In the genomic region with DNA sequence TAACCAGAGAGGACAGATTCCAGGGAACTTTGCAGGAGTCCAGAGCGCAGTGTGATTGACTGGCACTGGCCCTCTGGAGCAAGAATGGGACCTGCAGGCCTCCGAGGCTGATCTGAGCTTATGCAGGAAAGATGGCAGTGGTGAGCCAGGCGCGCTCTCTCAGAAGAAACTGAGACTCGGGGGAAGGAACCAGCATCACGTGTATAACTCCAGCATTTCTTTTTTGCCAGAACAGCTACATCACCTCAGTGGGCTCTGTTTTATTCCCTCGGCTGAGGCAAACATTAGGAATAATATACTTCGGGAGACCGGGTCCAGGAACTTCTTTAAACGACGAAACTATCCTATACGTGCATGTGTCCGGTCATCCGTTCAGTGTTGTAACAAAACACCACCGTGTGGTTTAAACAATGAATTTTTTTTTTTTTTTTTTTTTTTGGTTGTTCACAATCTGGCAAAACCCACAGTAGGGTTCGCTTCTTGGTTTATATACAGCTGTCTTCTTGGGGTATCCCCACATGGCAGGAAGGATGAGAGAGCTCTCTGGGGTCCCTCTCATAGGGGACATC, we compare ENCODE assay signal across 16 mouse cellular contexts. TPM values are rescaled to one million over a fixed set of nuclear protein-coding genes. Genes with fewer than 3 reads are reported as not detected.
DNase-seq lines count a peak whose midpoint lies in the region; ATAC-seq and TF ChIP-seq lines count a peak whose summit lies in the region.
"Had no signal": no experiment of that assay in that cellular context is flagged by ENCODE, and none has a peak within 500 bp of the region (broad histone marks: within the 10 kb centered on the region; RNA-seq: fewer than 3 reads in every experiment).

No protein-coding gene starts in this region.

- H3K4me2 ChIP-seq in heart, embryonic 12.5 days: peak overlapping the region; percentile 13; the same call in 1 of the 2 replicates
- H3K4me2 ChIP-seq in kidney, embryonic 15.5 days: peak overlapping the region; percentile 39
- peak overlapping the region; percentile 23; the same call in 1 of the 2 replicates for H3K4me2 ChIP-seq in CH12.LX (ENCODE audit: insufficient read depth, low read depth, poor library complexity, severe bottlenecking)
- H3K4me2 ChIP-seq: forebrain, embryonic 13.5 days; liver, embryonic 11.5 days; stomach, embryonic 15.5 days had no signal

- peaks cover 10% of the 10 kb centered on the region for H3K4me1 ChIP-seq in heart, embryonic 12.5 days (replicated peaks)
- peaks cover 27% of the 10 kb centered on the region for H3K4me1 ChIP-seq in kidney, embryonic 15.5 days
- H3K4me1 ChIP-seq in CH12.LX (ENCODE audit: control insufficient read depth in 1 of 2, insufficient read depth in 2 of 2): peaks cover 12 to 20% of the 10 kb centered on the region in 2 experiments
- H3K4me1 ChIP-seq in cortical plate, adult 2 months (ENCODE audit: control insufficient read depth, insufficient read depth, low read length): peaks cover 4% of the 10 kb centered on the region

- dilution Hi-C loops in CH12.LX (cut with MboI; ENCODE audit: extremely low pct_ligation_motif_present, extremely low pct_unique_long_range_greater_than_20kb, low sequenced_read_pairs): no loop called here

- H3K9me3 ChIP-seq in heart, embryonic 12.5 days (replicated peaks): no peaks in the 10 kb centered on the region
- H3K9me3 ChIP-seq in kidney, embryonic 15.5 days (replicated peaks): no peaks in the 10 kb centered on the region
- H3K9me3 ChIP-seq in CH12.LX (replicated peaks; ENCODE audit: low read length): no peaks in the 10 kb centered on the region
- H3K9me3 ChIP-seq: forebrain, embryonic 13.5 days; stomach, embryonic 15.5 days had no signal

- 48% methylated on average over 16 of the region's 16 CpGs for WGBS in heart, embryonic 12.5 days
- WGBS in kidney, embryonic 15.5 days: 20% methylated on average over 16 of the region's 16 CpGs

- no peak for TF ChIP-seq EP300 in CH12.LX (IDR thresholded peaks at IDR 0.05; ENCODE audit: low read length)

- no peak overlapping the region for H3K9ac ChIP-seq in heart, embryonic 12.5 days
- no peak overlapping the region for H3K9ac ChIP-seq in kidney, embryonic 15.5 days
- no peak overlapping the region for H3K9ac ChIP-seq in CH12.LX (ENCODE audit: insufficient read depth, low read depth)
- H3K9ac ChIP-seq: forebrain, embryonic 13.5 days; stomach, embryonic 15.5 days had no signal

- H3K27me3 ChIP-seq in heart, embryonic 12.5 days (replicated peaks): no peaks in the 10 kb centered on the region; the same call in 1 of the 2 replicates
- H3K27me3 ChIP-seq in kidney, embryonic 15.5 days: peaks cover 23% of the 10 kb centered on the region
- peaks cover 5% of the 10 kb centered on the region for H3K27me3 ChIP-seq in CH12.LX (replicated peaks)

- no peak for DNase-seq in heart, adult 9 months (ENCODE audit: low spot score in 2 of 2)
- no peak for DNase-seq in kidney, adult 9 months
- no peak for DNase-seq in CH12.LX (ENCODE audit: extremely low read depth)
- no peak for DNase-seq in spleen, postnatal 10 days (ENCODE audit: low spot score in 2 of 2)
- DNase-seq: adrenal gland, postnatal 36 days; cerebellum, adult 11 months; kidney, postnatal 14 days; lung, postnatal 14 days; thymus, postnatal 25 days had no signal

- ATAC-seq in heart, embryonic 12.5 days (ENCODE audit: insufficient number of reproducible peaks, low FRiP score): no peak
- no peak for ATAC-seq in kidney, embryonic 15.5 days (replicated peaks; ENCODE audit: low FRiP score)
- ATAC-seq: forebrain, embryonic 13.5 days had no signal

- no peaks in the 10 kb centered on the region for H3K36me3 ChIP-seq in heart, embryonic 12.5 days
- H3K36me3 ChIP-seq in kidney, embryonic 15.5 days: no peaks in the 10 kb centered on the region
- no peaks in the 10 kb centered on the region for H3K36me3 ChIP-seq in CH12.LX (replicated peaks in 1 of 2; ENCODE audit: control insufficient read depth in 1 of 2, insufficient read depth in 1 of 2, low read length in 1 of 2)
- H3K36me3 ChIP-seq: stomach, embryonic 15.5 days had no signal

- no peak for TF ChIP-seq POLR2A in CH12.LX (IDR thresholded peaks at IDR 0.05; ENCODE audit: low read depth, low read length)
- TF ChIP-seq POLR2A in cortical plate, adult 2 months (IDR thresholded peaks at IDR 0.05; ENCODE audit: extremely low read depth, insufficient read depth, low read length): 0 out of 2 replicates have a peak, but pooled peaks have one; percentile 6

- no peak for TF ChIP-seq RAD21 in CH12.LX (IDR thresholded peaks at IDR 0.05; ENCODE audit: low read depth, low read length)

- no peaks in the 10 kb centered on the region for H3K79me2 ChIP-seq in CH12.LX (replicated peaks; ENCODE audit: control insufficient read depth, extremely low read depth, insufficient read depth, poor library complexity, severe bottlenecking)

- in situ Hi-C loops in CH12.LX (cut with MboI; ENCODE audit: low pct_ligation_motif_present, low pct_unique_long_range_greater_than_20kb, low sequenced_read_pairs): no loop called here

- no peak overlapping the region for H3K4me3 ChIP-seq in heart, embryonic 12.5 days
- peak overlapping the region; percentile 9; the same call in 1 of the 2 replicates for H3K4me3 ChIP-seq in kidney, embryonic 15.5 days (replicated peaks)
- H3K4me3 ChIP-seq in CH12.LX (replicated peaks in 1 of 3; ENCODE audit: low read depth in 2 of 3, low read length in 2 of 3, poor library complexity in 1 of 3): no peak overlapping the region
- no peak overlapping the region for H3K4me3 ChIP-seq in cortical plate, adult 2 months (ENCODE audit: insufficient read depth, low read length)
- H3K4me3 ChIP-seq: forebrain, embryonic 13.5 days; stomach, embryonic 15.5 days had no signal

- no peak overlapping the region for H3K27ac ChIP-seq in heart, embryonic 12.5 days (ENCODE audit: poor library complexity, severe bottlenecking)
- H3K27ac ChIP-seq in kidney, embryonic 15.5 days: no peak overlapping the region
- no peak overlapping the region for H3K27ac ChIP-seq in CH12.LX (ENCODE audit: insufficient read depth, low read depth)
- H3K27ac ChIP-seq in cortical plate, adult 2 months (ENCODE audit: insufficient read depth, low read length): 0 out of 2 replicates have a peak overlapping the region, but pooled peaks have one; percentile 20
- H3K27ac ChIP-seq: forebrain, embryonic 13.5 days; stomach, embryonic 15.5 days had no signal

- no peak for TF ChIP-seq CTCF in CH12.LX (conservative IDR thresholded peaks at IDR 0.05 in 1 of 2, IDR thresholded peaks at IDR 0.05 in 1 of 2; ENCODE audit: low read depth in 2 of 2, low read length in 2 of 2)
- TF ChIP-seq CTCF in cortical plate, adult 2 months (IDR thresholded peaks at IDR 0.05; ENCODE audit: extremely low read depth, insufficient read depth, low read length): no peak

TF ChIP-seq in CH12.LX, 34 proteins besides CTCF, POLR2A, EP300 and RAD21:
- no peak for TF ChIP-seq POLR2AphosphoS2 (IDR thresholded peaks at IDR 0.05; ENCODE audit: low read depth, low read length)
- peak; percentile 93 for TF ChIP-seq ZNF384 (IDR thresholded peaks at IDR 0.05; ENCODE audit: low read depth, low read length)
- TF ChIP-seq MYC (IDR thresholded peaks at IDR 0.05; ENCODE audit: low read depth, low read length): 0 out of 2 replicates have a peak, but pooled peaks have one; percentile 19
- TF ChIP-seq KAT2A (IDR thresholded peaks at IDR 0.05; ENCODE audit: insufficient replicate concordance, low read length): no peak
- peak; percentile 41; the same call in 1 of the 2 replicates for TF ChIP-seq MAX (IDR thresholded peaks at IDR 0.05; ENCODE audit: low read length)
- no peak for TF ChIP-seq ZKSCAN1 (IDR thresholded peaks at IDR 0.05; ENCODE audit: borderline replicate concordance, low read depth, low read length)
- no peak for TF ChIP-seq SIN3A (IDR thresholded peaks at IDR 0.05; ENCODE audit: low read length)

RNA-seq across cellular contexts. Expression of gene Pop5, which starts 4.0 kb away (rescaled TPM):
- polyA plus RNA-seq in heart, embryonic 12.5 days (2016; fragmentation: Nextera tagmentation; extraction: Ambion mirVana): 63.2 and 68.6 TPM in 2 replicates
- polyA plus RNA-seq in kidney, embryonic 15.5 days (2015; fragmentation: Nextera tagmentation; extraction: Ambion mirVana): 114 and 123 TPM in 2 replicates
- total RNA-seq in CH12.LX (2012; rRNA removed): 236 and 301 TPM in 2 replicates
- 156 and 161 TPM in 2 replicates for total RNA-seq in CH12.LX (2014; rRNA removed)
- 127 and 163 TPM in 2 replicates for polyA plus RNA-seq in CH12.LX (2012; ENCODE audit: insufficient read length, low read depth)
- polyA plus RNA-seq in cortical plate, adult 2 months (2012; rRNA removed): 193 and 195 TPM in 2 replicates

RNA-seq across cellular contexts. Expression of gene Cabp1, which starts 37.5 kb away (rescaled TPM):
- 0.34 and 0.54 TPM in 2 replicates for polyA plus RNA-seq in heart, embryonic 12.5 days (2016; fragmentation: Nextera tagmentation; extraction: Ambion mirVana)
- 1.7 TPM in 2 replicates for polyA plus RNA-seq in kidney, embryonic 15.5 days (2015; fragmentation: Nextera tagmentation; extraction: Ambion mirVana)
- total RNA-seq in CH12.LX (2012; rRNA removed) (0.71 and 1.7 TPM in 2 replicates), CH12.LX (2014; rRNA removed) (0.38 and 0.59 TPM in 2 replicates)
- 1.7 and 1.8 TPM in 2 replicates for polyA plus RNA-seq in CH12.LX (2012; ENCODE audit: insufficient read length, low read depth)
- 444 and 462 TPM in 2 replicates for polyA plus RNA-seq in cortical plate, adult 2 months (2012; rRNA removed)
- total RNA-seq: monocyte, adult 5-6 weeks had no signal

RNA-seq across cellular contexts. Expression of gene Rnf10, which starts 41.1 kb away (rescaled TPM):
- 152 and 175 TPM in 2 replicates for polyA plus RNA-seq in heart, embryonic 12.5 days (2016; fragmentation: Nextera tagmentation; extraction: Ambion mirVana)
- 134 and 142 TPM in 2 replicates for polyA plus RNA-seq in kidney, embryonic 15.5 days (2015; fragmentation: Nextera tagmentation; extraction: Ambion mirVana)
- total RNA-seq in CH12.LX (2012; rRNA removed) (63.6 and 68.5 TPM in 2 replicates), CH12.LX (2014; rRNA removed) (38.5 and 39.9 TPM in 2 replicates)
- polyA plus RNA-seq in CH12.LX (2012; ENCODE audit: insufficient read length, low read depth): 154 and 187 TPM in 2 replicates
- polyA plus RNA-seq in cortical plate, adult 2 months (2012; rRNA removed): 177 and 181 TPM in 2 replicates

RNA-seq across cellular contexts. Expression of gene Coq5, which starts 47.8 kb away (rescaled TPM):
- polyA plus RNA-seq in heart, embryonic 12.5 days (2016; fragmentation: Nextera tagmentation; extraction: Ambion mirVana): 76.0 and 79.9 TPM in 2 replicates
- 51.0 and 51.2 TPM in 2 replicates for polyA plus RNA-seq in kidney, embryonic 15.5 days (2015; fragmentation: Nextera tagmentation; extraction: Ambion mirVana)
- total RNA-seq in CH12.LX (2012; rRNA removed) (46.7 and 46.8 TPM in 2 replicates), CH12.LX (2014; rRNA removed) (41.9 and 46.7 TPM in 2 replicates)
- polyA plus RNA-seq in CH12.LX (2012; ENCODE audit: insufficient read length, low read depth): 42.3 and 43.9 TPM in 2 replicates
- polyA plus RNA-seq in cortical plate, adult 2 months (2012; rRNA removed): 31.3 and 31.8 TPM in 2 replicates

Comparison
In these comparisons a context has a peak if more than half of its experiments do, and no peak if none do; other contexts are left out.
1. RNA of gene Cabp1, which starts 37.5 kb away (polyA plus RNA-seq): 444 to 462 TPM in cortical plate, adult 2 months; 1.7 to 1.8 TPM in CH12.LX, 1.7 TPM in kidney, embryonic 15.5 days and 0.34 to 0.54 TPM in heart, embryonic 12.5 days; every median in the first group is over 100 times any median in the second.
2. Peak in every context shown above with its lines, with median percentiles within 50 percentile points of each other: H3K4me2 ChIP-seq.